Mouse (Mus musculus): ENCODE measurements around the gene Pdlim1. TPM values are rescaled to one million over a fixed set of nuclear protein-coding genes. Genes with fewer than 3 reads are reported as not detected.
"Not testable (repeated sequence)": the region's sequence is repeated elsewhere in the genome, so short reads cannot be mapped to it uniquely, and the experiment has no call there.

Gene Pdlim1
- polyA plus RNA-seq, 1 experiment = 121 TPM

- TF ChIP-seq POLR2A (IDR thresholded peaks at IDR 0.05; ENCODE audit: low read depth, low read length) (no peak), CTCF (IDR thresholded peaks at IDR 0.05; ENCODE audit: borderline replicate concordance, insufficient read depth, low read length) (no peak)
- Histone ChIP-seq H3K4me3 (ENCODE audit: insufficient read depth, low read length) (no peak overlapping the region), H3K4me1 (ENCODE audit: control insufficient read depth, insufficient read depth, low read length) (peaks cover 3% of the 10 kb centered on the region), H3K27ac (ENCODE audit: insufficient read depth, low read length) (peak overlapping the region; percentile 69)
These were observed 40.4 kb downstream of the Pdlim1 start for GRCm38 (mm10) chr19:40231074-40231738.

- H3K27ac ChIP-seq (ENCODE audit: insufficient read depth, low read length) = no peak overlapping the region
- H3K4me1 ChIP-seq (ENCODE audit: control insufficient read depth, insufficient read depth, low read length) = no peaks in the 10 kb centered on the region
- no peak overlapping the region for H3K4me3 ChIP-seq (ENCODE audit: insufficient read depth, low read length)
- TF ChIP-seq CTCF (IDR thresholded peaks at IDR 0.05; ENCODE audit: borderline replicate concordance, insufficient read depth, low read length) (no peak), POLR2A (IDR thresholded peaks at IDR 0.05; ENCODE audit: low read depth, low read length) (no peak)
These were observed 45.0 kb downstream of the Pdlim1 start for GRCm38 (mm10) chr19:40226516-40227151.

- TF ChIP-seq POLR2A (IDR thresholded peaks at IDR 0.05; ENCODE audit: low read depth, low read length) (no peak), CTCF (IDR thresholded peaks at IDR 0.05; ENCODE audit: borderline replicate concordance, insufficient read depth, low read length) (no peak)
- H3K4me3 ChIP-seq (ENCODE audit: insufficient read depth, low read length) = no peak overlapping the region
- no peaks in the 10 kb centered on the region for H3K4me1 ChIP-seq (ENCODE audit: control insufficient read depth, insufficient read depth, low read length)
- H3K27ac ChIP-seq (ENCODE audit: insufficient read depth, low read length) = no peak overlapping the region
These were observed 45.9 kb downstream of the Pdlim1 start for GRCm38 (mm10) chr19:40225761-40226110.

DNA sequence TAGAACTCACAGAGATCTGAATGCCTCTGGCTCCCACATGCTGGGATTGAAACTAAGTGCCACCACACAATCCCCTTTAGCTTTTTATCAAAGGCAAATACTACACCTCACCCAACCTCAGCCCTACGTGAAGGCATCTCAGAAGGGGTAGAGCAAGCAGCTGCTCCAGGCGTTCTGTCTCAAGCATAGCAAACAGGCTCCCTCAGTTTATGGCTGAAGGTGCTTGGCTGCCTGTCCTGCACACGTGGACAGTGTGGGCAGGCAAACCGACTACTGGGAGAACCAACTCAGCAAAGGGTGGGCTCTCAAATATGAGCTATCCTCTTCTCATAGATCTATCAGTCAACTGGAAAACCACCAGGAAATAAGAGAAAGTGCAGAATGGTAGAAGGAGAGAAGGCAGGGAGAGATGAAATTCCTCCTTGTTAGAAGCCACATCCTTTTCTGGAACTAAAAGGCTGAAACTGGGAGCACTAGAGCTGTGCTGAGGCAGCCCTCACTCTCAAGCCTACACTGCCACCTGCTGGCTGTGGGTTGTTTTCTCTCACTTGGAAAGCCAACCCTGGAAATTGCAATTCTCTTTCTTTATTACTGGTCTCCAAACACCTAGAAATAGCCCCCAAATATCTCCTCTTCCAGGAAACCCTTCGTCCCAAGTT is 46.4 kb downstream of the Pdlim1 start:
- Histone ChIP-seq H3K4me1 (ENCODE audit: control insufficient read depth, insufficient read depth, low read length) (no peaks in the 10 kb centered on the region), H3K4me3 (ENCODE audit: insufficient read depth, low read length) (no peak overlapping the region), H3K27ac (ENCODE audit: insufficient read depth, low read length) (no peak overlapping the region)
- TF ChIP-seq POLR2A (IDR thresholded peaks at IDR 0.05; ENCODE audit: low read depth, low read length) (no peak), CTCF (IDR thresholded peaks at IDR 0.05; ENCODE audit: borderline replicate concordance, insufficient read depth, low read length) (peak; percentile 81)

DNA sequence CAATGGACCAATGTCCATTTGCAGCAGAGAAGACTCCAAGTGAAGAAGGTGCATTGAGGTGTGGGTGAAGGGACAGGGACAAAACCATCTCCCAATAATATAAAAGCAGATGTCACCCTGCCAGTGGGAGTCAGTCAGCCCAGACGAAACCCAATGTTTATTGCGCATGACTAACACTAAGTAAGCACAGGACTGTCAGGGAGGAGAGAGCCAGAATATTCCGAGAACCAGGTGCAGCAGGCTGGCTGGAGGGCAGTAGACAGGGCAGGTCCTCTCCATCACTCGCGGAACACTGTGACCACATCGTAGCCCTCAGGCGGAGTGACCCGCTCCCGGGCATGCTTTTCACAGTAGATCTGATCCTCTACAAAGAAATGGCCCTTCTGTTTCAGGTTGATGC is 49.3 kb downstream of the Pdlim1 start:
- not testable (repeated sequence) for H3K27ac ChIP-seq (ENCODE audit: insufficient read depth, low read length); H3K4me1 ChIP-seq (ENCODE audit: control insufficient read depth, insufficient read depth, low read length); H3K4me3 ChIP-seq (ENCODE audit: insufficient read depth, low read length)

DNA sequence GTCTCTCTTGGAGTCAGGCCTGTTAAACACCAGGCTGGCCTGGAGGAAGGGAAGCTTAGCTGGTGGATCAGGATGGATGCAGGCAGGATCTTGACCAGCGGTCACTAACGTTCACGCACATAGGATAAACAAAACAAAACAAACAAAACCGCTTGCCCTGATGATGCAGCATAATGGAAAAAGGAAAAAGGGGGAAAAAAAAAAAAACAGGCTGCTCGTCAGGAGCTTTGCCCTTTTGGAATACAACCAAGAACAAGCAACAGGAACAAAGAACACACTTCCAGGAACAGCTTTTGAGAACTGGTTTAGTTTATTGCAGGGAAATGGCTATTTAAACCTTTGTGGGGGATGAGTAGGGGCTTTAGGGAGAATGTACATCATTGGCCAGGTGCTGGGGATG is 50.8 kb downstream of the Pdlim1 start:
- no peak for TF ChIP-seq POLR2A (IDR thresholded peaks at IDR 0.05; ENCODE audit: low read depth, low read length)

DNA sequence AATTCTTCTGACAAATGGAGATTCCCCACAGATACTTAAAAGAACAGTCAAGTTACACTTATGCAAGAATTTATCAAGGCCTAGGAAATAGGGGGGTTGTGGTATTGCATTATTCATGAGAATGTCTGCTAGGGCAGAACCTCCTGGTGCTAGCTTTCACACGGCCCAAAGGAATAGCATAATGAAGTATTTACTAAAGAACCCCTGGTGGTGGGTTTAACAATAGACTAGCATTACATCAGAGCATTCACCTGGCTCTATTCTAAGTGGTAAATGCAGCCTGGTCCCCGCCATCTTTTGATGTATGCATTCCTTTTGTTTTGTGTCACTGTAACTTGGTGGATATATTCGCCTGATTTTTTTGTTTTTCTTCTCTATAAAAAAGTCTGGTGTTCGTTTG is 68.7 kb downstream of the Pdlim1 start:
- not testable (repeated sequence) for H3K27ac ChIP-seq (ENCODE audit: insufficient read depth, low read length); H3K4me3 ChIP-seq (ENCODE audit: insufficient read depth, low read length); H3K4me1 ChIP-seq (ENCODE audit: control insufficient read depth, insufficient read depth, low read length)

More for the DNA sequence above, 50.8 kb downstream of the Pdlim1 start:
- Histone ChIP-seq H3K4me3 (ENCODE audit: insufficient read depth, low read length) (no peak overlapping the region), H3K4me1 (ENCODE audit: control insufficient read depth, insufficient read depth, low read length) (no peaks in the 10 kb centered on the region), H3K27ac (ENCODE audit: insufficient read depth, low read length) (no peak overlapping the region)

GRCm38 (mm10) chr19:40190596-40190995 is 81.0 kb downstream of the Pdlim1 start:
- Histone ChIP-seq H3K4me1 (ENCODE audit: control insufficient read depth, insufficient read depth, low read length) (no peaks in the 10 kb centered on the region), H3K27ac (ENCODE audit: insufficient read depth, low read length) (no peak overlapping the region), H3K4me3 (ENCODE audit: insufficient read depth, low read length) (no peak overlapping the region)
- TF ChIP-seq CTCF (IDR thresholded peaks at IDR 0.05; ENCODE audit: borderline replicate concordance, insufficient read depth, low read length) (no peak), POLR2A (IDR thresholded peaks at IDR 0.05; ENCODE audit: low read depth, low read length) (no peak)

- H3K4me3 ChIP-seq (ENCODE audit: insufficient read depth, low read length) = no peak within 1 kb of the TSS
- H3K4me1 ChIP-seq (ENCODE audit: control insufficient read depth, insufficient read depth, low read length) = no peaks in the 10 kb centered on the region
- TF ChIP-seq CTCF (IDR thresholded peaks at IDR 0.05; ENCODE audit: borderline replicate concordance, insufficient read depth, low read length) = no peak
- no peak for TF ChIP-seq POLR2A (IDR thresholded peaks at IDR 0.05; ENCODE audit: low read depth, low read length)
- H3K27ac ChIP-seq (ENCODE audit: insufficient read depth, low read length) = no peak within 1 kb of the TSS
These were observed 84.5 kb downstream of the Pdlim1 start, which contains the start of gene Cyp2c70 for GRCm38 (mm10) chr19:40187160-40187559. Gene Cyp2c70 (minus strand): TSS chr19:40187333.

GRCm38 (mm10) chr19:40183600-40183999 is 88.0 kb downstream of the Pdlim1 start:
- H3K27ac ChIP-seq (ENCODE audit: insufficient read depth, low read length) = no peak overlapping the region
- TF ChIP-seq POLR2A (IDR thresholded peaks at IDR 0.05; ENCODE audit: low read depth, low read length) (no peak), CTCF (IDR thresholded peaks at IDR 0.05; ENCODE audit: borderline replicate concordance, insufficient read depth, low read length) (no peak)
- no peaks in the 10 kb centered on the region for H3K4me1 ChIP-seq (ENCODE audit: control insufficient read depth, insufficient read depth, low read length)
- H3K4me3 ChIP-seq (ENCODE audit: insufficient read depth, low read length) = no peak overlapping the region
